Mouse (Mus musculus) intestine, embryonic 16.5 days (tissue): Measurements from ENCODE around the gene Pagr1b. TPM values are rescaled to one million over a fixed set of nuclear protein-coding genes. Genes with fewer than 3 reads are reported as not detected.

Experiments used
- ATAC-seq: fragments of 200-750 bp; cut with Nextera tagmentation; 2 replicates; pipeline ENCODE4 v1.8.0; 2017; ENCODE audit warnings: moderate TSS enrichment, moderate library complexity
- H3K27ac ChIP-seq: fragments of 300-500 bp; sonication (generic); 2 replicates; pipeline ENCODE4 v1.5.1; 2014; ENCODE audit warnings: mild to moderate bottlenecking, low read length
- H3K27me3 ChIP-seq: fragments of 300-500 bp; sonication (generic); replicated peaks from 2 replicates; pipeline ENCODE4 v1.6.1; 2014; ENCODE audit warnings: low read length, control low read depth, mixed read lengths; ENCODE audit not compliant: control insufficient read depth, insufficient read depth
- H3K36me3 ChIP-seq: fragments of 300-500 bp; sonication (generic); 2 replicates; pipeline ENCODE4 v1.6.1; 2014; ENCODE audit warnings: low read length, control low read depth; ENCODE audit not compliant: control insufficient read depth, insufficient read depth
- H3K4me1 ChIP-seq: fragments of 300-500 bp; sonication (generic); 2 replicates; pipeline ENCODE4 v1.6.1; 2014; ENCODE audit warnings: low read length, control low read depth, mixed read lengths; ENCODE audit not compliant: control insufficient read depth, insufficient read depth
- H3K4me2 ChIP-seq: fragments of 300-500 bp; sonication (generic); 2 replicates; pipeline ENCODE4 v1.6.1; 2014; ENCODE audit warnings: low read depth, low read length, control low read depth
- H3K4me3 ChIP-seq: fragments of 300-500 bp; sonication (generic); 2 replicates; pipeline ENCODE4 v1.5.1; 2014; ENCODE audit warnings: mild to moderate bottlenecking, low read length
- H3K9ac ChIP-seq: fragments of 300-500 bp; sonication (generic); 2 replicates; pipeline ENCODE4 v1.6.1; 2014; ENCODE audit warnings: low read depth, low read length
- H3K9me3 ChIP-seq: fragments of 300-500 bp; sonication (generic); 2 replicates; pipeline ENCODE4 v1.6.1; 2016; ENCODE audit warnings: low read length, control low read depth; ENCODE audit not compliant: control insufficient read depth
- WGBS: fragments of 180-500 bp; shearing (Covaris S2); extraction: QIAGEN DNeasy Blood & Tissue Kit; methylation state at CpG from one replicate; pipeline ENCODE4 v1.1.7; 2014; 5-methylcytosine and 5-hydroxymethylcytosine counted together
- polyA plus RNA-seq: library from polyadenylated mRNA; unstranded; fragments of >200 nt; fragmentation: Nextera tagmentation; extraction: Ambion mirVana; gene quantifications from 2 replicates; pipeline ENCODE4 v1.2.1, GENCODE M21; 2015

Gene Pagr1b
- polyA plus RNA-seq, 1 experiment from 2014 or later: 2.5 TPM

DNA sequence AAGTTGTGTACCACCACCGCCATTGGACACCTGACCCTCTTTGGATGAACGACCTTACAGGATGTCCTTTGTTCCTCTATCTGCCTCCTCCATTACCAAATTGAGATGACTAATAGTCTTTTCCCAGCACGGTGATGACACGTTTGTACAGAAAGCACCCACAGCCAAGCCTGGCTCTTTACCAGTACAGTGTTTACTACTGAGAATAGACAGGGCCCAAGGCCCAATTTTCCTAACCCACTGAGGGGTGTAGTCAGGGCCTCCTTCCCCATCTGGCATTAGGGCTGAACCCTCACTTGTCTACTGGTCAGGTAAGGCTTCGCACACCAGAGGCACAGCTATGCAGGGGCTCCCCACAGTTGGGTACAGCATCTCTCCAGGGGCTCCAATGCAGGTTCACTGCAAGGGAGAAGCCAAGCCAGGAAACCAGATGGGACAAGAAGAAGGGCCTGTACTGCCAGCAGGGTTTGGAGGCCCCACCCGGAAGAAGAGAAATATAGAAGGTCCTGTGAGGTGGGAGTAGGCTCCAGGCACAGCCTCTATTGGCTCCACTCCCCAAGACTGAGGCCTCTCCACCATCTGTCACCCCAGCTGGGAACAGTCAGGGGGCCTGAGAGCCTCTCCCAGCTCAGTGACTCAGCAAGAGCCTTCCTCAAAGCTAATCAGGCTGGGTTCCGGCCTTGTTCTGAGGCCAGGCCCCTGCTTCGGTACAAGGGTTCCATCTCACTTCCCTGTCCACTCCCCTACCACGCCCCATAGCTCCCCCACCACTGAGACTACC lies 7.9 kb downstream of the Pagr1b start:
- Histone ChIP-seq H3K4me2 (peak overlapping the region; percentile 13; the same call in 1 of the 2 replicates), H3K9ac (peak overlapping the region; percentile 49), H3K4me3 (0 out of 2 replicates have a peak overlapping the region, but pooled peaks have one; percentile 4), H3K9me3 (no peaks in the 10 kb centered on the region), H3K27me3 (no peaks in the 10 kb centered on the region), H3K36me3 (peaks cover 3% of the 10 kb centered on the region; the same call in 1 of the 2 replicates), H3K27ac (peak overlapping the region; percentile 95), H3K4me1 (peaks cover 22% of the 10 kb centered on the region)
- peak; percentile 96 for ATAC-seq
- WGBS: 32% methylated on average over 9 of the region's 9 CpGs

DNA sequence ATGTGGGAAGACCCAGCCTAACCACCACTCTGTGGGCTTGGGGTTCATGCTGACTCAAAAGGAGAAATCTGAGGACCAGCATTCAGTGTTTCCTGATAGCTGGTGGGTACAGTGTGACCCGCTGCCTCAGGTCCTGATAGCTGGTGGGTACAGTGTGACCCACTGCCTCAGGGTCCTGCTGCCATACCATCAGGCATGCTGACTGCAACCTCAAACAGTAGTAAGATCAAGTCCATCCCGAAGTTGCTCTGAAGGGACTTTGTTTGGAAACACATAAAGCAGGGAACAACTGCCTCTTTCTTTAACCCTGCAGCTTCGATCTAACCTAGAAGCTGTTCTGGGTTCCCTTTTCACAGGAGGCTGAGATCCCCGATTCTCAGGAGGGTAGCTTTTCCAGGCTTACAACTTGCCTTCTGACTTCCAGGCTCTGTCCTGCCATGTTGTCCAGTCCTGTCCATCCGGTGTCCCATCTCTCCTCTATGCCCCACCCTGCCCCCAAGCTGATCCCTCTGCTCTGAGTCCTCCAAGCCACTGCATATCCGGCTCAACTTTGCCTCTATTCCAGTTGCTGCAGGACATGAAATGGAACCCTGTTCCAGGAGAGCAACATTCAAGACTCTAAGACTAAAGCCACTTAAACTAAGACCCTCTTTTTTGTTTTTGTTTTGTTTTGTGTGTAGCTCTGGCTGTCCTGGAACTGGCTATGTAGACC lies 8.8 kb downstream of the Pagr1b start:
- 85% methylated on average over 6 of the region's 6 CpGs for WGBS
- peak overlapping the region; percentile 95; the same call in 1 of the 2 replicates for H3K27ac ChIP-seq
- H3K27me3 ChIP-seq: no peaks in the 10 kb centered on the region
- no peaks in the 10 kb centered on the region for H3K36me3 ChIP-seq
- no peak overlapping the region for H3K4me2 ChIP-seq
- ATAC-seq: no peak
- H3K9ac ChIP-seq: no peak overlapping the region
- peaks cover 22% of the 10 kb centered on the region for H3K4me1 ChIP-seq
- no peaks in the 10 kb centered on the region for H3K9me3 ChIP-seq
- H3K4me3 ChIP-seq: no peak overlapping the region

DNA sequence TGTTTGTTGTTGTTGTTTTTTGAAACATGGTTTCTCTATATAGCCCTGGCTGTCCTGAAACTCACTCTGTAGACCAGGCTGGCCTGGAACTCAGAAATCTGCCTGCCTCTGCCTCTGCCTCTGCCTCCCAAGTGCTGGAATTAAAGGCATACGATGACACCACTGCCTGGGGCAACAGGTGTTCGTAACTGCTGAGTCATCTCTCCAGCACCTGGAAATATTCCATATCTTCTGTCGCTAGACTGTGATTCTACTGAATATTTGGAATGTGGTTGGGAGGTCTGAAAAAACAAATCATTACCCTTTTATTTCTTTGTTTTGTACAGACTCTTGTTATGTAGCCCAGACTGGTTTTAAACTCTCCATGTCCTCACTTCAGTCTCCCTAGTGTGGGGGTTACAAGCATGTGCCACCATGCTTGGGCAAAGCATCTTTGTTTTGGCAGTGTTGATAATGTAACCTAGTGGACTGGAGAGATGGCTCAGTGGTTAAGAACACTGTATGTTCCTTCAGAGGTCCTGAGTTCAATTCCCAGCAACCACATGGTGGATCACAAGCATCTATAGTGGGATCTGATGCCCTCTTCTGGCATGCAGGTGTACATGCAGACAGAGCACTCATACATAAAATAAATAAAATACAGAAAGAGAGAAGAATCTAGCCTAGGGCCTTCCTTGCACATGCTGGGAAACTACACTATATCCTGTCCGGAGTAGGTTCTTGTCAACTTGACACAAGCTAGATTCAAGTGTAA lies 12.0 kb downstream of the Pagr1b start:
- no peaks in the 10 kb centered on the region for H3K36me3 ChIP-seq
- peaks cover 10% of the 10 kb centered on the region for H3K4me1 ChIP-seq
- H3K27me3 ChIP-seq: no peaks in the 10 kb centered on the region
- H3K4me3 ChIP-seq: no peak overlapping the region
- WGBS: 72% methylated on average over 4 of the region's 4 CpGs
- no peak overlapping the region; the same call in 1 of the 2 replicates for H3K4me2 ChIP-seq
- H3K27ac ChIP-seq: peak overlapping the region; percentile 5
- no peak overlapping the region for H3K9ac ChIP-seq
- ATAC-seq: no peak
- no peaks in the 10 kb centered on the region for H3K9me3 ChIP-seq

DNA sequence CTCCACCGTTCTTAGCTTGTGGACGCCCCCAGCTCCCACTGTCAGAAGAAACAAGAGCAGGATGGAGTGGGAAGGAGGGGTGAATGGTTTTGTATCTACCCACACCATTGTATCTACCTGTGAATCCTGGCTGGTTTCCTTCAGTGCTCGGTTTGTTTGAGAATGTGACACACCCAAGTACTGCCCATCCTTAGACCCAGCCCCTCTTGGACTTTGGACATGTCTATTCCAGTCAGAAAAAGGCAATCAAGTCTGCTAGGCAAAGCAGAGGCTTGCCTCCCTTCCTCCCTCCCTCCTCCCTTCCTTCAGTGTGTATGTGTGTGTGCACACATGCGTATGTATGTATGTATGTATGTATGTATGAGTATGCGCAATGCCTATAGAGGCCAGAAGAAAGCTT lies 12.7 kb downstream of the Pagr1b start:
- Histone ChIP-seq H3K9me3 (no peaks in the 10 kb centered on the region), H3K27ac (peak overlapping the region; percentile 60), H3K4me1 (peaks cover 5% of the 10 kb centered on the region), H3K4me3 (peak overlapping the region; percentile 16; the same call in 1 of the 2 replicates), H3K4me2 (peak overlapping the region; percentile 35), H3K9ac (no peak overlapping the region), H3K36me3 (no peaks in the 10 kb centered on the region), H3K27me3 (no peaks in the 10 kb centered on the region)
- WGBS: 67% methylated on average over 5 of the region's 5 CpGs
- ATAC-seq: peak; percentile 77

DNA sequence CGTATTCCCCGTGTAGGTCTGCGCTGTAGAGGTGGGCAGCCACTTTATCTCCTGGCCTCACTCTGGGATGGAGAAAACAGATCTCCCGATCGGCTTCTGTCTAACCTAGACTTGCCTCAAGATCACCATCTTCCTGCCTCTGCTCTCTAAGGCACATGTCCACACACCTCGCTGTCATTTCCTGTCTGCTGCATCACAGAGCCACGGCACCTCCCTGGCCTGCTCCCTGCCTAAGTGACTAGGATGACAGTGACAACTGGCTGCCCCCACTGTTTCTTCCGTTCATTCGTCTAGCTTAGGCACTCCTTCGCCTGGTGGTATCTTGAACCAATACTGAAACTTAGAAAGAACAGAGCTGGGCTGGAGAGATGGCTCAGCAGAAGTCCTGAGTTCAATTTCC lies 16.7 kb downstream of the Pagr1b start:
- ATAC-seq: no peak
- 75% methylated on average over 10 of the region's 10 CpGs for WGBS
- H3K4me2 ChIP-seq: no peak overlapping the region

DNA sequence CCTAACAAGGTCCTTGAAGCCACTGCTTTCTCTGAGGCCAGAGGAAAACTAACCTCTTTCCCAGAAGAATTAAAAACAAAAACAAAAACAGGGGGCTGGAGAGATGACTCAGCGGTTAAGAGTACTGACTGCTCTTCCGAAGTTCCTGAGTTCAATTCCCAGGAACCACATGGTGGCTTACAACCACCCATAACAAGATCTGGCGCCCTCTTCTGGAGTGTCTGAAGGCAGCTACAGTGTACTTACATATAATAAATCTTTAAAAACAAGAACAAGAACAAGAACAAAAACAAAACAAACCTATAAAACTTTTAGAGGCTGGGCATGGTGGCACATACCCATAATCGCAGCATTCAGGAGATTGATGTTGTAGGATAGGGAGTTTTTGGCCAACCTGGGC lies 19.8 kb downstream of the Pagr1b start:
- Histone ChIP-seq H3K27ac (no peak overlapping the region), H3K4me2 (no peak overlapping the region), H3K36me3 (peaks cover 12% of the 10 kb centered on the region), H3K27me3 (no peaks in the 10 kb centered on the region), H3K9me3 (no peaks in the 10 kb centered on the region), H3K9ac (no peak overlapping the region), H3K4me1 (no peaks in the 10 kb centered on the region), H3K4me3 (no peak overlapping the region)
- no peak for ATAC-seq
- 83% methylated on average over 4 of the region's 4 CpGs for WGBS

More for the DNA sequence above, 16.7 kb downstream of the Pagr1b start:
- H3K9ac ChIP-seq: no peak overlapping the region
- no peaks in the 10 kb centered on the region for H3K4me1 ChIP-seq
- H3K27me3 ChIP-seq: no peaks in the 10 kb centered on the region
- H3K9me3 ChIP-seq: no peaks in the 10 kb centered on the region
- H3K4me3 ChIP-seq: no peak overlapping the region
- no peak overlapping the region for H3K27ac ChIP-seq
- peaks cover 12% of the 10 kb centered on the region for H3K36me3 ChIP-seq

DNA sequence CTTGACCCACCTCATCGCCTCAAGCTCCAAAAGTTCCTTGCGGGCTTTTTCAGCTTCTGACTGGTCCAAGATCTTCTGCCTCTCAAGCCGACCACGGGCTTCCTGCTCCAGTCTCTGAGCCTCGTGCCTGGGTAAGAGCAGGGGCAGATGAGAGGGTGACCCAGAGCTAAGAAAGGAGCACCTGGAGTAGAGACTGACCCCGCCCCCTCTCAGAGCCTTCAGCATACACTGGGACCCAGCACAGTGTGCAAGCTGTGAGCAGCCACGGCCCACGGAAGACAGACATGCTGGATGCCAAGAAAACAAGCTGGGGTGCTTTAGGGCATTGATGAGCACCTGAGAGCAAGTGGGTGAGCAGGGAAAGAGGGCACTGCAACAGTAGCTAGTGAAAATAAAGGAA lies 27.5 kb downstream of the Pagr1b start:
- no peak overlapping the region for H3K27ac ChIP-seq
- 69% methylated on average over 8 of the region's 8 CpGs for WGBS
- H3K9ac ChIP-seq: no peak overlapping the region
- peaks cover 3% of the 10 kb centered on the region; the same call in 1 of the 2 replicates for H3K4me1 ChIP-seq
- no peak overlapping the region for H3K4me3 ChIP-seq
- no peaks in the 10 kb centered on the region for H3K27me3 ChIP-seq
- no peak overlapping the region for H3K4me2 ChIP-seq
- H3K36me3 ChIP-seq: no peaks in the 10 kb centered on the region
- ATAC-seq: no peak
- H3K9me3 ChIP-seq: no peaks in the 10 kb centered on the region

DNA sequence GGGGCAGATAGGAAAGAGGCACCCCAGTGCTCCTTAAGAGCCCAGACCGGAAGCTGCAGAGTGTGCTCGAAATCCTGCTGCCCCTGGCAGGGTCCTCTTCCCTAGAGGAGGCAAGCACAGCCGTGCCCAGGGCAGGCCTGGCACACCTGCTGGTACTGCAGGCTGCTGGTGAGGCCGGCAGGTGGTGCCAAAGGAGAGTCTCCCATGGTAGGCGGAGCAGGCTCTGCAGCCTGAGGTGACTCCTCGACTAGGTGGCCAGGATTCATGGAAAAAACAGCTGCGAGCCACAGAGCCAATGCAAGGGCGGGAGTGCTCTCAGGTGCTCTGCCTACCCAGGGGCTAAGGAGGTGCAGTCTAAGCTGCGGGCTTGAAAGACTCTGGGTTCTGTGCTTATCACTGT lies 30.0 kb downstream of the Pagr1b start:
- 42% methylated on average over 9 of the region's 9 CpGs for WGBS
- ATAC-seq: peak; percentile 65; the same call in 1 of the 2 replicates
- H3K27ac ChIP-seq: no peak overlapping the region
- no peaks in the 10 kb centered on the region for H3K36me3 ChIP-seq
- H3K9ac ChIP-seq: no peak overlapping the region
- H3K27me3 ChIP-seq: no peaks in the 10 kb centered on the region
- no peak overlapping the region for H3K4me3 ChIP-seq
- H3K4me2 ChIP-seq: no peak overlapping the region
- H3K4me1 ChIP-seq: peaks cover 11% of the 10 kb centered on the region
- H3K9me3 ChIP-seq: no peaks in the 10 kb centered on the region
